Mouse (Mus musculus) c-Kit-positive CD71-positive TER-119-negative erythroid progenitor cells, embryonic 14.5 days (primary cell): ENCODE measurements at regions not wholly inside any gene's neighbourhood (a gene's known extent, or its start where the extent isn't known, plus 50 kb on each side); places are given as distances from the start of the nearest gene placed in this dataset.
"Not testable (repeated sequence)": the region's sequence is repeated elsewhere in the genome, so short reads cannot be mapped to it uniquely, and the experiment has no call there.

Experiments
- DNase-seq: peaks from one replicate; pipeline ENCODE4 v3.0.0-alpha.2; 2013; ENCODE audit warnings: low read depth

DNA sequence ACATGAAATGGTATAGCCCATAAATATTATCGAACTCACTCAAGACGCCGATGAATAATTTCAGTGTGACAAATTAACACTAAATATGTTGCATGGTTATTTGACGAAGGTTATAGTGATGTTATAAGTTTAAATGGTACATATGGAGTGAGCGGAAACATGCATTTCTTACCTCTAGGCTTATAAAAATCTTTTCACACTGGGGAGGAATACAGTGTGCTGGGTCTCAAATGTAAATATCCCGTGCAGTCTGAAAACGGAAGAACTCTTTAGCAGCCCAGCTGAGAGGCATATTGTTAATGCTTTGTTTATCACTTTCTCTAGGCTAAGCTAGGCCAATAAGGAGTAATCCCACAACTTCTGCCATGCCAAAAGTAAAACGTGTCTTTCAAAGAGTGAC is 518.6 kb upstream of the Sall1 start:
- DNase-seq = no peak

DNA sequence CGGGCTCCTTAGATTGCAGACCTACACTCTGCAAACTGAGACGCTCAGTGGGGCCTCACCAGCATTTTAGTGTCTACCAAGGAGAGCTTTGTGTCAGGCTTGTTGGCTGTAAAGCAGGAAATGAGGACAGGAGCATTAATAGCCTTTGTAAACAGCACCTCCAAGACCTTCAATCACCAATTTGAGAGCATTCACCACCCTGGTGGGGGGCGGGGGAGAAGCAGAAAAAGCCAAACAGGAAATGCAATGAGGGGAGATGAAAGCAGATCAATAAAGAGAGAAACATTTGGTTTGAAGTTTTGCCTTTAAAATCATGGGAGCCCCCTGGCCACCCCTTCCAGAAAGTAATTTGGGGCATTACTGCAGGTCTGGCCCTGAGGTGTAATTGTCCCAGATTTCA is 497.3 kb upstream of the Sall1 start:
- no peak for DNase-seq

DNA sequence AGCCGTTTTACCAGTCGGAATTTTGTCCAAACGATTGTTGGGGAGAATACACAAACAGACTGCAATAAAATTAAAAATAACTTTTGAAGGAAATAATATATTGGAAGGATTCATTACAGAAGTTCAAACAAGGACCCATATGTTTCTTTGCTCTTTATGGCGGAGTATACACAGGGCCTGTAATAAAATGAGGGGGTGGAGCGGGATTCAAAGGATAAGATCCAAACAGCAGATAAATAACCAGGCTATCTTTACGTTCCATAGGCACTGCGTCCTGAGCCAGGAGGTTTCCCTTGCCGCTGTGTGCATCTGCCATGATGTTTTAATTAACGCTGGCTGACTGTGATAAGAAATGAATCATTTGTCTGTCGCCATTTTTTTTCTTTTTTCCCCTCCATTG is 490.6 kb upstream of the Sall1 start:
- DNase-seq = no peak

DNA sequence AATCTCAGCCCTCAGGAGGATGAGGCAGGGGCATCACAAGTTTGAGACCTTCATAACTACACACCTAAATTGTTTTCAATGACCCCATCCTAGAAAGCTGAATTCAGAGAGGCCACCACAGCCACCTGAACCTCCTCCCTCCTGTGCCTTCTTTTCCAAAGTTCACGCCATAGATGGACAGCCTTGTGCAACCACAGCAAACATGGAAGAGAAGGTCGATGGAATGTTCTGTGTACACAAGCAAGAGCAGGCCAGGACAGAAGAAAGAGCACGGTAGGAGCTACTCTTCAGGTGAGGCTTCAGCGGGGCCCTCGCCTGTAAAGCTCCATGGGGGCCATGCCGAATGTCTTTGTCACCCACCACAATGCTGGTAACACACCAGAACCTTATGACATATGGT is 481.1 kb upstream of the Sall1 start:
- DNase-seq = no peak

DNA sequence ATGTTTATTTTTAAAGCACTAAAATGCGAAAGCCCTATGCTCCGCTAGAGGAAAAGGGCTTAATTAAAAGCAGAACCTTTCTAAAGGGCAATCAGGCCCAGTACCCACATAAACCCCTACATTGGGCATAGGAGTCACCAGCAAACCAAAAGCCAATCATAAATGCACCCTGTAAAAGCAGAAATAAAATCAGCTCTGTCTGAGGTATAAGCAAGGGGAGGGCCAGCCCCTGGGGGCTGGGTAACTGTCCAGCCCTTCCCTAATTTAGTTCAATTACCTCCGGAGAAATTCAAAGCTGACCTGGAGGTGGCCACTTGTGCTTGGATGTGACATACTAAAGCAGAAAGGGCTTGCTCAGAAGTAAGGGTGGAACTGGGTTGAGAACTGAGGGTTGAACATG is 479.4 kb upstream of the Sall1 start:
- no peak for DNase-seq

DNA sequence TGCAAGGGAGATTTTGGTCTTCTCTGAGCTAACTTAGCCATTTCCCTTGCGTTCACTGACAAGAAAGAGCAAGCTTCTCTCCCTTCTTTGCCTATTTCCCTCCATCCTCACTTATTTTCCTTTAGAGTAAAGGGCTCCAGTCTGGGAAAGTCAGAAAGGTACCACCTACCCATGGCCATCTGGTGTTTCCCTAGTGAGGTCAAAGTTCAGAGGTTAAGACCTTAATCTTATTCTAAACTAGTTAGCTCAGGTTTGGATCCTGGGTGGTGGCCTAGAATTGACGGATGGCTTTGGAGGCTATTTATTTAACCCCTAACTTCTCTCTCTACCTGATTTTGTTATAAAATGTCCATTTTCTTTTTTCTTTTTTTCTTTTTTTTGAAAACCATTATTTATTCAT is 472.6 kb upstream of the Sall1 start:
- no peak for DNase-seq

DNA sequence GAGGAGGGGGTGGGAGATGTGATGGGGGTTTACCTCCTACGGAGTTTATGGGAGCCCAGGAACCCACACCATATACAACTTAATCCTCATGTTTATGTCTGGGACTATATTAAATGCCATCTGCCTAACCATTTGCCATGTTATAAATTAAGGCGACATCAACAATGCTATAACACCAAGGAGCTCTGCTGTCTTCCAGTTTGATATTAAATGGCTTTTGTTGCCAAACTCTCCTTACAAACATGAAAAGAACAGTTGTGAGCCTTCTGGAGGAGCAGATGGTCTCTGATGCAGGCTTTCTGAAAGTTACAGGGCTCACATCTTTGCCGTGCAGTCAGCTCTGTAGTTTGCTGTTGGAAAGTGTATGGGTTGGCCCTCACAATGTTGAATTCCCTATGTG is 470.3 kb upstream of the Sall1 start:
- DNase-seq = no peak

DNA sequence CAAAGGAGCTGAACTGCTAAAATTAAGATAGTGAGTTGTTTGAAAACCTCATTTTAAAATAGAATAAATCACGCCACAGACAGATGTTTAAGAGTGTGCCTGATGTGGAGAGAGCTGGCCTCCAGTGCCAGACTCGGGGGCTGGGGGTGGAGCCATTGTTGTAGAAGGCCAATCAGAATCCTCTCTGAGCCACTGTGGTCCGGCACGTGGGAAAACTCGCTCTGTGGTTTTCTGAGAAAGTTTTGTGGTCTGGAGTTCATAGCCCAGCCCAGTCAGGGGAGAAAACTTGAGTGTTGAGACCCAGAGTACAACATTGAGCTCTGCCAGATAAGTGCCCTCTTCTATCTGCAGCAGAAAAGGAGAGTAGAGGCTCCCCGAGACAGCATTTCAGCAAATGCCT is 463.7 kb upstream of the Sall1 start:
- no peak for DNase-seq

DNA sequence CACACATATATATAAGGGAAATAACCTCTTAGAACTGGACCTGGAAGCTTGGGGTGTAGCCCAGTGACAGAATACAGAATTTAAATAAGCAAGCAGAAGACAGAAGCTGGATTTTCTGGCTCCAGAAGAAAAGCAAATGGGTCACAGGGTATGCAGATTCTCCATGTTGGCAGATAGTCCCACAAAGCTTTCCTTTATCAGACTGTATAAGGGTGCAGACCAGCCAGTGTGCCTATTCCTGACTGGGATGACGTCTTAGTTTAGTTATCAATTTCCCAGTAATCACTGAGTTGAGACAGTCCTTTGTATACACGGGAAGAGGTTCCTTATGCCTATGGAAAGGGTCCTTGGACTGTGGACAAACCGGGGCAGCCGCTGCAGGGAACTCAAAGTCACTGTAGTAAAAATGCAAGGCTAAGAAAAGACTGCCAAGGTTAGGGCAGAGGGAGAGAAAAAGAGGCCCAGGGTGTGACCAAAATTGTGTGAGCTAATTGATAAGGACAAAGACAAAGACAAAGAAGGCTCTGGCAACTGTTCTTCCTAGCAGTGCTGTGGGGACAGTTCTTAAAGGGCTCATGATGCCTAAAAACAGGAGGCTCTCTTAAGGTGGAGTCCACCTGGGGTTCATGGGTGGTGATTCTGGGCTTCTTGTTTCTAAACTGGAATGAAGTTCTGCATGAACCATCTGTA is 459.7 kb upstream of the Sall1 start:
- no peak for DNase-seq

DNA sequence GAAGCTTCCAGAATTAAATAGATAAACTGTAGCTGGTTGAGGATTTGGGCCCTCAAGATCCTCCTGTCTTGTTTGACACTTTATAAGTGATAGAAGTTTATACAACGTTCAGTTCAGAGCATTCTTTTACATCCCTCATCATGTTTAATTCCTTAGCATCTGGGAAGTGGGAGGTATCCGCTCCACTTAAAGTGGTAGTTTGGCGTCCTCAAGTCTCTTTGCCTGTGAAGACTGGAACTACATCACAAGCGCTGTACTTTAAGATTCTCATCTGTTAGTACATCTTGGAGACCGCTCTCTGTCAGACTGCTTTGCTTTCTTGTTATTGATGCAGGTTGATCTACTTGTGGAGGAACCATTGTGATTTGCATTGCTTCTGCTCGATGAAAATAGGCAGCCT is 459.1 kb upstream of the Sall1 start:
- DNase-seq = no peak

DNA sequence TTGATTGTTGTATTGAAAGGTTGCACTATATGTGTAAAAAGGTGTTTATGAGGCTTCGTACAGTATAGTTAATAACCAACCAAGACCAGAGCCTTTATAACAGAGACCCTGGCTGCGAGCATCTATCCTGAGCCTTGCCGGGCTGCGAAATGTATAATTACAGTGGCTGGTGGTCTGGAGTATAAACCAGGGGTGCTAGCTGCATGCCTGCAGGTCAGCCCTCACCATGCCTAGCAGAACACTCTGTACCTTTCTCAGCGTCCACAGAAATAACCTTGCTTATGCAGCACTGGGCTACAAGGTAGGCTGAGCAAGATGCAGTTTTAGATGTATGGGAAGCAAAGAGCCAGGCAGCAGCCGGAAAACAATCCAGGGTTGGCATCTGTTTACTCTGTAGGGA is 457.8 kb upstream of the Sall1 start:
- no peak for DNase-seq

DNA sequence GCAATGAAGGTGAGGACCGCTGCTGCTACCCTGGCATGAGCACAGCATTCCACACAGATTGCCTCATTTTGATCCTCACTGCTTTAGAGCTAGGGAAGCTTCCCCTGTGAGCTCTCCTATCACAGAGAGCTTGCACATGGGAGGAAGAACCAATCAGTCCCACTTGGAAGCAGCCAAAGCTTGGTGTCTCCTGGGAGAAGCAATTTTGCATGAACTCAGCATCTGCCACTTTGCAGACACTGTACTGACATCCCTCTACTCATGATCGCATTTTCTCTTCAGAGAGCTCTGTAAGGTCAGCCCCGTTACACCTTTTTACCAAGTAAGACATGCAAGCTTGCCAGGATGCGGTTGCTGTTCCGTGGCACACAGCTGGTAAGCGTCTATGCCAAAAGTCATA is 455.9 kb upstream of the Sall1 start:
- DNase-seq = no peak

DNA sequence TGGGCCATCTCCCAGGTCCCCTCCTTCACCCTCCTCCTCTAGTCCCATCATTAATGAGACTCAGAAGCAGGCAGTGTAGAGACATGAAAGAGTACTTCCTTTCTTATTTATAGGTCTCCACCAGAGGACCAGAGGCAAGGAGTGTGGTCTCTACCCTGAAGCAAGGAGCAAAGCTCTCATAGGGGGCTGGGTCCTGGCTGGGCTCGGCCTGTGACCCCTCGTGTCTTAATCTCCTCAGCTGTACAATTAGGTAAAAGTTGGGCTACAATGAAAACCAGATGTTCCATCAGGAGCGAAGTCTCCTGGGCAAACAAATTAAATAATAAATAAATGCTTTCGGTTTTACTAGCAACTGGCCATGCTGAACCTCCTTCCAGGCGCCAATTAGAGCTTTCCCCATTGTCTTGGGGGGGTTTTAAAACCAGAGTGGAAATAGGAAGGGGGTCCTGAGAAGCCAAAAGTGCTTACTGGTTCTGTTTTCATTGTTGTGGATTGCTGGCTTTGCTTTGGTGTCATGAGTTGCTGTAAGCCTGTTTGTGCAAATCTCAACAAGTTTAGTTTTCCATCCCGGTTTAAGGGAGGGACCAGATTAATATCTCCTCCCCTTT is 454.2 kb upstream of the Sall1 start:
- DNase-seq = no peak

DNA sequence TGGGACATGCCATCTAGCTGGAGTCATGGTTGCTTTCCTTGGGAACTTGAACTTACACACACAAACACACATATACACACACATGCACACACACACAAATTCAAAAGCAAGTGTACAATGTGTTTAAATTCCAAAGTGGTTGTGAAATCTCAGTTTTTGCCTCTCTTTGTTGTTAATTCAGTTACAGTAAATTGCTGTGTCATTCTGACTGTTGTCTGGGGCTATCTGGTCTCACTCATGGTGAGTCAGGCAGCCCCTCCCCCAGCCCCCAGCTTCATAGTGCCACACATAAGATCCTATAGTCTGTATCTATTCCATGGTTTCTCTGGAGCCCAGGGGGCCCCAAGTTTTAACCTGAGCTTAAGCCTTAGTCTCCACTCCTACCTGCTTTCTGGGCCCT is 448.4 kb upstream of the Sall1 start:
- DNase-seq = no peak

DNA sequence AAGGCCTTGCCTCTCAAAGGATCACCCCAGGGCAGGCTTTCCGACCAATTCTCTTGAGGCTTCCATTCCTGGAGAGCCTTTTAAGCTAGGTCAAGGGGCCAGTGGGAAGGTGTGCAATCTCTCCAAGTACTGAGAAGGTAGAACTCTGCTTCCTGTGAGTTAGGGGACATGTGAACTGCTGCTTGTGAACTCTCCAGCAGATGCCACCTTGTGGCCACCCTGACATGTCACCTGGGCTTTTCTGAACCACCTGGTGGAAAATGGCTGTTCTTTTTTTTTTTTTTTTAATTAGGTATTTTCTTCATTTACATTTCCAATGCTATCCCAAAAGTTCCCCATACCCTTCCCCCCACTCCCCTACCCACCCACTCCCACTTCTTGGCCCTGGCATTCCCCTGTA is 438.5 kb upstream of the Sall1 start:
- DNase-seq = not testable (repeated sequence)

DNA sequence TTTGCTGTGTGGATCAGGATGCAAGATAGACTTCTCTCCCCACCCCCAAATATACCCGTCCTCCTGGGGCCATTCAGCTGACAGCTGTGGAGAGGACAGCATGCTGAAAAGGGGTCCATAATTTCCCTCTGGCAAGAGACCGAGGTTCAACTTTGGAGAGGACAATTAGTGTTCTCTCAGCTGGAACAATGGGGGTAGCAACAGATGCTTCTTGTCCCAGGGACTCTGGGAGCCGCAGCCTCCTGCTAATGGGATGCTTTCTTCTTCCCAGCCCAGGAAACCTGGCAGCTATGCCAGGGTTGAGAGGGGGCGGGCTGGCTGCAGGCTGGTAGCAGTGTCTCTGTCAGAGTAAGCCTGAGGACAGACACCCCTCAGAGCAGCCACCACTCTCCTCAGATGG is 433.0 kb upstream of the Sall1 start:
- DNase-seq = no peak

DNA sequence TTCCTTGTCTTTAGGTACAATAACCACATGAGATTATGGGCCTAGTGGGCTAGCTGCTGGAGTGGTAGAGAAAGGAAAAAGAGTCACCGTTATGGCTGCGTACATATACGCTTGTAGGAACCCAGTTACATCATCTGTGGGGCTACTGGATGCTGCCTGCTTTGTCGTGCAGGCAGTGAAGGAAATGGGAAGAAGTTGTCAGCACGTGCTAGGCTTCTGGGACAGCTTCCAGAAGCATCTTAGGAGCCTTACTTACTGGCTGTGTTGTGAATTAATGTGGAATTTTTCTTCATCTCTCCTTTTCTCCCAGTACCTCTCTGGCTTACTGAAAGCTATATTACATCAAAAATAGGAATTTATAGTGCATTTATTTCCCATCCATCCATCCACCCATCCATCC is 427.2 kb upstream of the Sall1 start:
- no peak for DNase-seq

DNA sequence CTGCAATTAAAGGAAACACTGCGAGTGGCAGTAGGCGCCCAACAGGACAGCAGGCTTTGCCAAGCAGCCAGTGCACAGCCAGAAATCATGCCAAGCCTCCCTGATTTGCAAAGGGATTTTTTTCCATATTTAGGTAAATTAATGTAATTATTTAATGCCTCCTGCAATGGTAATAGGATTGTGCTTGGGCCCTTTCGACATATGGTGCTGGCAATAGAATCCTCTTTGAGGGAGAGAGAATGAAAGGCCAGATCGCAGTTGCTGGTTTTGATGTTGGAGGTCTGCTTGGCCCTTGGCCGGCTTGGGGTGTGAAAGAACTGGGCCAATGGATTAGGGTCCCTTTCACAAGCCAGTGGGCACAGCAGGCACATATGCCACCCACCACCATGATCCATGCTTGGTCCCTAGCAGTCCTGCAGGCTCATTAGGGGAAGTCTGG is 424.8 kb upstream of the Sall1 start:
- DNase-seq = no peak

DNA sequence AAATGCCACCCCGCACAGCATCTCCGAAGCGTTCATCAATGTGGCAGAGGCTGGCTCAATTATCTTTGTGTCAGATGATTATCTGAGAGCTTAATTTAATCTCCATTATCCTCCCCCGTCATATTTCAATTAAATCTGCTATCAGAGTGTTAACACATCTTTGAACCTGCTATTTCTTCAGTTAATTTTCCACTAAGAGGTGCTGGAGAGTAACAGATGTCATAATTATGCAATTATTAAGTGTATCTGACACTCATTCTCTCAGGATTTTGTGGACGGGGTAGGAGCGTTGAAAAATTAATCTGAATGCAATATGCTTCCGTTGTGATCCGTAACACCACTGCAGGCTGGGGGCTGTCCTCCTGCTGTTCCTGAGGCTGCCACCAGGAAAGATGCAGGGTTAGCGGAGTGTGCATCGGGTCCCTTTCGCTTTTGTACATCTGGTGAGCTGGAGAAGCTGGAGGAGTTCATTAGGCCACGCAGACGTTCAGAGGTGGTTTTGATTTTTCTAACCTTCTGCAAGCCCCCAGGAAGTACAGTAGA is 421.3 kb upstream of the Sall1 start:
- no peak for DNase-seq

DNA sequence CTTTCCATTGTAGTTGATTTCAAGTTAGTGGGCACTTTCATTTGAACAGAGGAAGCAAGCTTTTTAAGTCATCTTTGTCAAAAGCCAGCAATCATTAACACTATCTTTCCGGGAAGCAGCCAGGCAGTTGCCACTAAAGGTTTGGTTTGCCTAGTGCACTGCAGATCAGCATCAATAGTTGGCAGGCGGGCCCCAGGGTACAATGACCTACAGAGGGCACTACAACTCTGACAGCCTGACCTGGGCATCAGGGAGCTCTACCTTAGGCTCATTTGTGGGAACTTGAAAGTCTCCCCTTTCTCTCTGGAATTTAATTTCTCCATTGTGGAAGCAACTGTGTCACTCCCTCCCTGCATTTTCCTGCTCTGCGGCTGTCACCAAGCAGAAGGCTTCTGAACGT is 412.6 kb upstream of the Sall1 start:
- no peak for DNase-seq

DNA sequence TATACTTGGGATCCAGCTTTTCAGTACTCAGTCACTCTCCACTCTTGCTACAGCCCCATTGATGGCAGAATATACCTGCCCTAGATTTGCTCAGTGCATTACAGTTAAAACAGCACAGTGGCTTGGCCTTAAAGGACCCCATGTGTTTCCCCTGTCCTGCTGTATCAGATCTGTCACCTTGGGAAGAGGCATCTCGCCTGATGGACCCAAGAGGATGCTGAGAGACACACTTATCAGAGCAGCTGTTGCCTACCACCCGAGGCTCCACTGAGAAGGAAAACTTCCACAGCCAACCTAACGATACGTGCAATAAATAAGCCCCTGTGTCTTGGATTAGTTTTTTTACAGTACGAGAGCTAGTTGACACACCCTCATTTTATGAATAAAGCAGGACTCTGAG is 411.8 kb upstream of the Sall1 start:
- DNase-seq = no peak

DNA sequence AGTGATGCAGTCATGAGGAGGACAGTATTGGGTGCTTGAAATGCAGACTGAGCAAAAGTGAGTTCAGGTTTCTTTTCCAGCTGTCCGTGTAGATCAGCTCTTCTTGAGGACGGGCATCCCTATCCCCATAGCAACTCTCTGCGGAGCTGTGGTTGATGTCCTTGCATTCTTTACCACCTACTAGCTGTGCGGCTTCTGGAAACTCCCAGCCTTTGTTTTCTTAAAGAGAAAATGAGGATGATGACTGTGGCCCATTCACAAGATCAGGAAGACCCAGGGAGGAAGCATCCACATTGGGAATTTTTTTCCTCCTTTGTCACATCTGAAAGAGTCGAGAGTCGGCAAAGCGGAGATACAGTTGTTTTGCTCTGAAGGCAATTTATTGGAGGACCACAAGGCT is 410.2 kb upstream of the Sall1 start:
- no peak for DNase-seq

DNA sequence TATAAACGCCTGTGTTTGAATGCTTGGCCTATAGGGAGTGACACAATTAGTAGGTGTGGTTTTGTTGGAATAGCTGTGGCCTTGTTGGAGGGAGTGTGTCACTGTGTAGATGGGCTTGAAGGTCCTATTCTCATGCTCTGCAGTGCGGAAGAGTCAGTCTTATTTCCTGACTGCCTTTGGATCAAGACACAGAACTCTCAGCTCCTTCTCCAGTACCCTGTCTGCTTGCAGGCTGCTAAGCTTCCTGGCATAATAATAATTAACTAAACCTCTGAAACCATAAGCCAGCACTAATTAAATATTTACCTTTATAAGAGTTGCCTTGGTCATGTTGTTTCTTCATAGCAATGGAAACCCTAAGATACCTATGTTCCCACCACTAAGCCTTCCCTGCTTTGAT is 409.8 kb upstream of the Sall1 start:
- DNase-seq = no peak

DNA sequence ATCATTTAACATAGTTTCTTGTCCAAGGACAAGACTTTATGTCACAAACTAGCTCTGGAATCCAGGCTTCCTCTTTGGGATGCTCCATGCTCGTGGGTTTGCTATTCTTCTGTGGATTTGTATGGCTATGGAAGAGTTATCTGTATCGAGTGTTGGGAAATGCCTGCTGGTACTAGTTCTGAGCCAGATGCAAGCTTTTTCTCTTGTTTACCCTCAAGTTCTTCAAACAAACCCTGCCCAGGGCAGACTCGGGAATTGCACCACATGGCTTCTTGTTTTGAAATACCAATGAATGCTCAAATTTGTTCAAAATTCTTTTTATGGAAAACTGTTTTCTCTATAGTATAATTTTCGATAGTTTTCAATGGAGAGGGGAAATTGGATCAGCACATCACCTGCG is 400.5 kb upstream of the Sall1 start:
- no peak for DNase-seq
